Mouse (Mus musculus) CH12.LX (cell line): ENCODE results near the gene Gm49403. TPM values are rescaled to one million over a fixed set of nuclear protein-coding genes. Genes with fewer than 3 reads are reported as not detected.

Source experiments
- DNase-seq: peaks from one replicate; pipeline ENCODE4 v3.0.0-alpha.2; 2013; ENCODE audit errors: extremely low read depth
- H3K27ac ChIP-seq: 2 replicates; pipeline ENCODE4 v1.5.1; 2012; ENCODE audit warnings: low read depth, mild to moderate bottlenecking, control low read depth, moderate library complexity; ENCODE audit not compliant: insufficient read depth
- H3K27me3 ChIP-seq: replicated peaks from 2 replicates; pipeline ENCODE3; 2012; ENCODE audit warnings: inconsistent platforms
- H3K36me3 ChIP-seq, 2 experiments: replicated peaks in 1 of 2; 2 replicates each; pipeline versions ENCODE3 to v1.6.1; 2012; ENCODE audit warnings: inconsistent platforms in 1 of 2, low read length in 1 of 2, mild to moderate bottlenecking in 1 of 2, mixed read lengths in 1 of 2, moderate library complexity in 1 of 2; ENCODE audit not compliant: control insufficient read depth in 1 of 2, insufficient read depth in 1 of 2
- H3K4me1 ChIP-seq, 2 experiments: 2 replicates each; pipeline ENCODE4 v1.6.1; 2012; ENCODE audit warnings: inconsistent platforms in 1 of 2, moderate library complexity in 1 of 2; ENCODE audit not compliant: insufficient read depth in 2 of 2, control insufficient read depth in 1 of 2
- H3K4me2 ChIP-seq: 2 replicates; pipeline ENCODE4 v1.6.1; 2012; ENCODE audit warnings: low read depth, mild to moderate bottlenecking, control low read depth; ENCODE audit not compliant: poor library complexity, insufficient read depth, severe bottlenecking
- H3K4me3 ChIP-seq, 3 experiments: fragments of 150-350 bp in 1 of 3; sonication (generic) in 1 of 3; replicated peaks in 1 of 3; 2 replicates each; pipeline versions ENCODE3 to v1.5.1; 2011 to 2012; ENCODE audit warnings: low read depth in 2 of 3, low read length in 2 of 3, mild to moderate bottlenecking in 2 of 3, moderate library complexity in 2 of 3, control low read depth in 1 of 3, improper control_type of control experiment in 1 of 3, inconsistent platforms in 1 of 3, mixed read lengths in 1 of 3; ENCODE audit not compliant: poor library complexity in 1 of 3
- H3K79me2 ChIP-seq: replicated peaks from 2 replicates; pipeline ENCODE4 v1.6.1; 2012; ENCODE audit warnings: mild to moderate bottlenecking, moderate library complexity; ENCODE audit not compliant: control insufficient read depth, poor library complexity, insufficient read depth, severe bottlenecking; ENCODE audit errors: extremely low read depth
- H3K9ac ChIP-seq: 2 replicates; pipeline ENCODE4 v1.6.1; 2012; ENCODE audit warnings: low read depth, mild to moderate bottlenecking, control low read depth, moderate library complexity; ENCODE audit not compliant: insufficient read depth
- H3K9me3 ChIP-seq: replicated peaks from 2 replicates; pipeline ENCODE3; 2012; ENCODE audit warnings: low read length, inconsistent platforms, mixed read lengths
- BHLHE40 ChIP-seq: IDR thresholded peaks from 2 replicates; pipeline ENCODE4 v1.6.1; 2011; ENCODE audit warnings: mild to moderate bottlenecking, low read depth, low read length, improper control_type of control experiment
- CHD1 ChIP-seq: IDR thresholded peaks from 2 replicates; pipeline ENCODE4 v1.6.1; 2012; ENCODE audit warnings: low read depth, low read length, improper control_type of control experiment, inconsistent platforms
- CTCF ChIP-seq, 2 experiments: IDR thresholded peaks in 1 of 2; conservative IDR thresholded peaks in 1 of 2; 2 replicates each; pipeline ENCODE4 v1.5.1; 2011 to 2012; ENCODE audit warnings: low read depth in 2 of 2, low read length in 2 of 2, improper control_type of control experiment in 1 of 2, inconsistent platforms in 1 of 2, mild to moderate bottlenecking in 1 of 2, moderate library complexity in 1 of 2
- ELF1 ChIP-seq: IDR thresholded peaks from 2 replicates; pipeline ENCODE4 v1.6.1; 2014; ENCODE audit warnings: low read depth, mild to moderate bottlenecking, inconsistent platforms, low read length, improper control_type of control experiment
- GABPA ChIP-seq: IDR thresholded peaks from 2 replicates; pipeline ENCODE4 v1.6.1; 2012; ENCODE audit warnings: low read depth, low read length, improper control_type of control experiment, inconsistent platforms; ENCODE audit not compliant: insufficient replicate concordance
- IRF4 ChIP-seq: IDR thresholded peaks from 2 replicates; pipeline ENCODE4 v1.6.1; 2014; ENCODE audit warnings: low read depth, mild to moderate bottlenecking, inconsistent platforms, low read length, improper control_type of control experiment
- MAX ChIP-seq: IDR thresholded peaks from 2 replicates; pipeline ENCODE4 v1.6.1; 2011; ENCODE audit warnings: low read length, improper control_type of control experiment
- MAZ ChIP-seq: IDR thresholded peaks from 2 replicates; pipeline ENCODE4 v1.6.1; 2012; ENCODE audit warnings: low read depth, mild to moderate bottlenecking, inconsistent platforms, low read length, improper control_type of control experiment, moderate library complexity
- MXI1 ChIP-seq: IDR thresholded peaks from 2 replicates; pipeline ENCODE4 v1.6.1; 2011; ENCODE audit warnings: mild to moderate bottlenecking, low read depth, low read length, improper control_type of control experiment
- MYC ChIP-seq: IDR thresholded peaks from 2 replicates; pipeline ENCODE4 v1.6.1; 2011; ENCODE audit warnings: low read depth, mild to moderate bottlenecking, improper control_type of control experiment, low read length
- PAX5 ChIP-seq: IDR thresholded peaks from 2 replicates; pipeline ENCODE4 v1.6.1; 2012; ENCODE audit warnings: low read length, inconsistent platforms, mixed read lengths
- POLR2A ChIP-seq: IDR thresholded peaks from 2 replicates; pipeline ENCODE4 v1.6.1; 2011; ENCODE audit warnings: low read depth, mild to moderate bottlenecking, improper control_type of control experiment, low read length
- POLR2AphosphoS2 ChIP-seq: IDR thresholded peaks from 2 replicates; pipeline ENCODE4 v1.6.1; 2011; ENCODE audit warnings: low read depth, low read length, improper control_type of control experiment
- RCOR1 ChIP-seq: conservative IDR thresholded peaks from 2 replicates; pipeline ENCODE4 v1.6.1; 2012; ENCODE audit warnings: low read depth, mild to moderate bottlenecking, inconsistent platforms, low read length, improper control_type of control experiment
- TBP ChIP-seq: conservative IDR thresholded peaks from 2 replicates; pipeline ENCODE4 v1.6.1; 2011; ENCODE audit warnings: low read depth, low read length, improper control_type of control experiment
- TCF12 ChIP-seq: IDR thresholded peaks from 2 replicates; pipeline ENCODE4 v1.6.1; 2014; ENCODE audit warnings: low read depth, mild to moderate bottlenecking, inconsistent platforms, low read length, improper control_type of control experiment
- USF1 ChIP-seq: IDR thresholded peaks from 2 replicates; pipeline ENCODE4 v1.6.1; 2014; ENCODE audit warnings: low read depth, mild to moderate bottlenecking, inconsistent platforms, low read length, improper control_type of control experiment
- ZKSCAN1 ChIP-seq: IDR thresholded peaks from 2 replicates; pipeline ENCODE4 v1.6.1; 2012; ENCODE audit warnings: low read depth, inconsistent platforms, low read length, improper control_type of control experiment, borderline replicate concordance
- ZMIZ1 ChIP-seq: IDR thresholded peaks from 2 replicates; pipeline ENCODE4 v1.6.1; 2012; ENCODE audit warnings: low read depth, mild to moderate bottlenecking, inconsistent platforms, low read length, improper control_type of control experiment
- ZNF384 ChIP-seq: IDR thresholded peaks from 2 replicates; pipeline ENCODE4 v1.6.1; 2012; ENCODE audit warnings: low read depth, low read length, improper control_type of control experiment, inconsistent platforms
- dilution Hi-C: fragments of 300-500 bp; cut with MboI; formaldehyde crosslinking; loops from 2 replicates; pipeline ENCODE4 v1.14.3; 2020; ENCODE audit warnings: low sequenced_read_pairs; ENCODE audit not compliant: extremely low pct_unique_long_range_greater_than_20kb, extremely low pct_ligation_motif_present
- in situ Hi-C: fragments of 300-500 bp; cut with MboI; formaldehyde crosslinking; loops from 3 replicates; pipeline ENCODE4 v1.14.3; 2019; ENCODE audit warnings: low sequenced_read_pairs, low pct_ligation_motif_present, low pct_unique_long_range_greater_than_20kb, mixed read lengths
- polyA plus RNA-seq: library from polyadenylated mRNA; unstranded; fragments of >175 nt; gene quantifications from 2 replicates; pipeline ENCODE4 v1.2.1, GENCODE M21; 2012; ENCODE audit warnings: low read depth; ENCODE audit not compliant: insufficient read length
- total RNA-seq, 2 experiments: library from RNA; depleted of rRNA; stranded (reverse); fragments of 300-350 nt in 1 of 2; fragments of >200 nt in 1 of 2; gene quantifications; 2 replicates each; pipeline ENCODE4 v1.2.3; 2012 to 2014

Gene Gm49403
- total and polyA plus RNA-seq, 3 experiments, result not detected

DNA sequence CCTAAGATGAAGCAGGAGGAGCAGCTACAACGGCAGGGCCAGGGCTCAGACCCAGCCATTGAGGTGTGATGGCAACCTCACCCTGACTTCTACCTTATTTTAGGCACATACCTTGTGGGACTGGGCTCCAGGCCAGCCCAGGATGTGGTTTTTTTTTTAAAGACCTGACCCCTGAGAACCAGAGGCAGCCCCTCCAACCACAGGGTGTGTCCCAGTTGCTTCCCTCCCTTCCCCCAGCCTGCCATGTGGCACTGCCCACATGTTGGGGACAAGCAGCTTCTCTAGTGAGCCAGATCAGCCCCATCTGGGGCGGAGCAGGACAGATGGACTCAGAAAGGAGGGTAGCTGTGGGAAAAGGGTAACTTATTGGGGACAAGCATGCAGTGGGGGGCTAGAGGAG, 43.0 kb downstream of the Gm49403 start:
- H3K36me3 ChIP-seq, result peaks cover 29 to 67% of the 10 kb centered on the region in 2 experiments
- in situ Hi-C loops, result no loop called here

DNA sequence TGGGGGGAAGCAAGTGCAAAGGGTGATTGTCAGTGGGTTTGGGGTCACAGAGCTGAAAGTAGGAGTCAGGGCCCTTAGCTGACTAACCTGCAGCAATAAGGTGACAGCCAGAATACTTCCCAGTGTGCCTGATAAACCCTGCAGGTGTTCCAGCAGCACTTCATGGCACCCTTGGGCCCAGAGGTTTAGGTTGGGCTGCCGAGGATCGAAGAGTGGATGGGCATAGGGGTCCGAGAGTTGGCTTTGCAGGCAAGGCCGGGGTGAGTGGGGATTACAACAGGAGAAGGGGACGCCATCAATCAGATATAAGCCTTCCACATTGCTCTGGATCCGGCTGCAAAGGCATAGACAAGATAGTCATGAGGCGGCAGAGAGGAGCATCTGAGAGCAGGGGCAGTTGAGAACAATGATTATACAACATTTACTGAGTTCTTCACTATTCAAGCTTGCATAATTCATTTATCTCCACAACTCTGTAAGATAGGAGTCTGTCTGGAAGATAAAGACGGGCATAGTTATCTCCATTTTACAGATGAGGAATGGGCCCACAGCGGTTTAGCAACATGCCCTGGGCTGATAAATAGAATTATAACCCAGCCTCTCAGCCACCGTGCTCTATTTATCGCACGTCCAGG, 44.3 kb downstream of the Gm49403 start:
- DNase-seq, result no peak
- Histone ChIP-seq H3K9me3 (no peaks in the 10 kb centered on the region), H3K27me3 (no peaks in the 10 kb centered on the region), H3K4me2 (no peak overlapping the region), H3K4me3 (no peak overlapping the region), H3K36me3 (peaks cover 30 to 68% of the 10 kb centered on the region in 2 experiments), H3K4me1 (peaks cover 12 to 32% of the 10 kb centered on the region in 2 experiments; a peak in 3 of 4 replicates), H3K27ac (no peak overlapping the region; the same call in 1 of the 2 replicates), H3K79me2 (peaks cover 6% of the 10 kb centered on the region), H3K9ac (no peak overlapping the region)
- dilution Hi-C loops (no loop called here), in situ Hi-C loops (no loop called here)
- TF ChIP-seq PAX5 (no peak), TBP (no peak), MYC (no peak), MAX (no peak), MXI1 (no peak), ZMIZ1 (no peak), ELF1 (no peak), POLR2A (no peak), CTCF (conservative IDR thresholded peaks at IDR 0.05 in 1 of 2, IDR thresholded peaks at IDR 0.05 in 1 of 2; ENCODE audit: low read depth in 2 of 2, low read length in 2 of 2) (no peak), GABPA (no peak), IRF4 (no peak), TCF12 (no peak), BHLHE40 (no peak), USF1 (no peak)

More for the DNA sequence above, 43.0 kb downstream of the Gm49403 start:
- TF ChIP-seq RCOR1 (no peak), TBP (no peak), ZNF384 (no peak), POLR2AphosphoS2 (no peak), POLR2A (no peak), ZKSCAN1 (no peak), IRF4 (no peak), CHD1 (no peak), MAX (no peak), GABPA (no peak), MAZ (no peak)
- DNase-seq, result no peak
- peaks cover 12% of the 10 kb centered on the region for H3K79me2 ChIP-seq
- no peak overlapping the region for H3K27ac ChIP-seq
- H3K9me3 ChIP-seq, result no peaks in the 10 kb centered on the region
- H3K4me2 ChIP-seq, result no peak overlapping the region
- H3K4me3 ChIP-seq, result no peak overlapping the region
- H3K27me3 ChIP-seq, result no peaks in the 10 kb centered on the region
- H3K4me1 ChIP-seq, result peaks cover 12 to 43% of the 10 kb centered on the region in 2 experiments; a peak in 3 of 4 replicates
- no peak overlapping the region for H3K9ac ChIP-seq
- dilution Hi-C loops, result no loop called here
